14 mouse cellular contexts compared by ENCODE assay signal in the genomic region with DNA sequence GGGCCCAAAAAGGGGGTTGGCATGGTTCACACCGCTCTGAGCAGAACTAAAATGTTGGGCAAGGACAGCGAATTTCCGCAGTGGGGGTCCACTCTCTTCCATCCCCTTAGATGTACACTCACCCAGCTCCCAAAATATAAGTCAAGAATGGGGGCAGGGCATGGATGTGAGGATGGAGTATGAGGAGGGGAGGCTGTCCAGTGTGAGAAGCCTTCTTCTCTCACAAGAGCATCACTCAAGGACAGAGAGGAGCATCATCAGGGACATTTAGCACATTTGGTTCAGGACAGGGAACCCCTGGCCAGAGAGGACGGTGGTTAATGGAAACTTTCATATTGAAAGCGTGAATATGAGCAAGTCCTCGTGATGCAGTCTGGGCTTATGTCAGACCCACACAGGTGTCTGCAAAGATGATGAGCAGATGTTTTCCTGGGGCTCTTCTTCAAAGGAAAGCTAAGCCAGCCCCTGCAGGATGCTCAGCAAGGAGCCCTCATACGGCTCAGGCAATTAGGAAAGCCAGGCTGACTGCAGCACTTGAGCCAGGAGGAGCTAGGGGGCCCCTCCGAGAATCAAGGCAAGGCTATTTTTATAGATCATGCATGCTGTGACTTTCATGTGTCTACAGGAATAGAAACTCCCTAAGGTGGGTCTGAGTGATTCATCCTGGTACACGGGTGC. TPM values are rescaled to one million over a fixed set of nuclear protein-coding genes. Genes with fewer than 3 reads are reported as not detected.
DNase-seq lines count a peak whose midpoint lies in the region; ATAC-seq and TF ChIP-seq lines count a peak whose summit lies in the region.
"Had no signal": no experiment of that assay in that cellular context is flagged by ENCODE, and none has a peak within 500 bp of the region (broad histone marks: within the 10 kb centered on the region; RNA-seq: fewer than 3 reads in every experiment).

No protein-coding gene starts in this region.

- no peak overlapping the region for H3K4me2 ChIP-seq in stomach, postnatal 0 days (replicated peaks; ENCODE audit: low read depth)
- H3K4me2 ChIP-seq: limb, embryonic 13.5 days; stomach, embryonic 15.5 days had no signal

- ATAC-seq in stomach, postnatal 0 days (ENCODE audit: low FRiP score, low TSS enrichment): no peak

- no peak for TF ChIP-seq CTCF in cortical plate, adult 2 months (IDR thresholded peaks at IDR 0.05; ENCODE audit: extremely low read depth, insufficient read depth, low read length)
- TF ChIP-seq CTCF in stomach, postnatal 0 days (IDR thresholded peaks at IDR 0.05; ENCODE audit: low read depth): peak; percentile 3; the same call in 1 of the 2 replicates

- 52% methylated on average over 9 of the region's 9 CpGs for WGBS in stomach, postnatal 0 days

- no peaks in the 10 kb centered on the region for H3K36me3 ChIP-seq in stomach, postnatal 0 days (ENCODE audit: control insufficient read depth, insufficient read depth, low read length)
- H3K36me3 ChIP-seq: limb, embryonic 13.5 days; stomach, embryonic 15.5 days had no signal

- intact Hi-C loops in left cerebral cortex, postnatal 14 days (cut with DNase I): no loop called here
- intact Hi-C loops in left cerebral cortex, postnatal 4 days (cut with DNase I): no loop called here

- H3K4me1 ChIP-seq in cortical plate, adult 2 months (ENCODE audit: control insufficient read depth, insufficient read depth, low read length): peaks cover 14% of the 10 kb centered on the region
- H3K4me1 ChIP-seq in stomach, postnatal 0 days (replicated peaks; ENCODE audit: control insufficient read depth, insufficient read depth): no peaks in the 10 kb centered on the region; the same call in 1 of the 2 replicates

- no peaks in the 10 kb centered on the region for H3K27me3 ChIP-seq in stomach, postnatal 0 days (ENCODE audit: control insufficient read depth, insufficient read depth, low read length)
- H3K27me3 ChIP-seq: limb, embryonic 13.5 days; stomach, embryonic 15.5 days had no signal

- no peak overlapping the region for H3K9ac ChIP-seq in stomach, postnatal 0 days (ENCODE audit: low read length)
- H3K9ac ChIP-seq: limb, embryonic 13.5 days; stomach, embryonic 15.5 days had no signal

- no peak for TF ChIP-seq EP300 in stomach, postnatal 0 days (optimal IDR thresholded peaks at IDR 0.05)

- no peaks in the 10 kb centered on the region for H3K9me3 ChIP-seq in stomach, postnatal 0 days (ENCODE audit: control insufficient read depth, low read length)
- H3K9me3 ChIP-seq: limb, embryonic 13.5 days; stomach, embryonic 15.5 days had no signal

- no peak for TF ChIP-seq POLR2A in cortical plate, adult 2 months (IDR thresholded peaks at IDR 0.05; ENCODE audit: extremely low read depth, insufficient read depth, low read length)

- peak; percentile 29 to 52 for DNase-seq in frontal cortex, adult 2 months (ENCODE audit: extremely low spot score in 1 of 2, low spot score in 1 of 2)
- DNase-seq in frontal cortex, postnatal 14 days (ENCODE audit: low spot score in 2 of 2): no peak
- DNase-seq in left cerebral cortex, postnatal 14 days (ENCODE audit: low spot score in 2 of 2): peak; percentile 35 to 54
- no peak for DNase-seq in left cerebral cortex, postnatal 4 days
- no peak for DNase-seq in stomach, postnatal 0 days (ENCODE audit: low spot score)
- DNase-seq in kidney, adult 11 months: no peak
- no peak for DNase-seq in embryo, embryonic 10.5 days (ENCODE audit: low spot score)
- DNase-seq: gastrocnemius, adult 2 months; kidney, postnatal 10 days had no signal

- no peak overlapping the region for H3K4me3 ChIP-seq in cortical plate, adult 2 months (ENCODE audit: insufficient read depth, low read length)
- H3K4me3 ChIP-seq in stomach, postnatal 0 days (ENCODE audit: low read depth, low read length): no peak overlapping the region
- H3K4me3 ChIP-seq: gastrocnemius, adult 2 months; limb, embryonic 13.5 days; stomach, embryonic 15.5 days had no signal

- H3K27ac ChIP-seq in cortical plate, adult 2 months (ENCODE audit: insufficient read depth, low read length): 0 out of 2 replicates have a peak overlapping the region, but pooled peaks have one; percentile 58
- H3K27ac ChIP-seq in stomach, postnatal 0 days (replicated peaks): peak overlapping the region; percentile 65
- H3K27ac ChIP-seq: gastrocnemius, adult 2 months; limb, embryonic 13.5 days; macrophage had no signal

RNA-seq across cellular contexts. Expression of a gene that starts 2.7 kb away (rescaled TPM):
- 0.08 and 0.10 TPM in 2 replicates for polyA plus RNA-seq in frontal cortex, adult 2 months (2012; rRNA removed)
- under 1 TPM; 0.11 TPM for total RNA-seq in left cerebral cortex, postnatal 14 days (2021)
- under 1 TPM in 1 of 2 experiments, not detected in 1; 0.10 TPM for total RNA-seq in left cerebral cortex, postnatal 4 days (2021)
- 0.08 and 0.13 TPM in 2 replicates for polyA plus RNA-seq in cortical plate, adult 2 months (2012; rRNA removed)
- 0.08 and 0.16 TPM in 2 replicates for polyA plus RNA-seq in stomach, postnatal 0 days (2015; fragmentation: Nextera tagmentation; extraction: Ambion mirVana)
- total RNA-seq: gastrocnemius, adult 2 months had no signal
- polyA plus RNA-seq: C2C12 had no signal

RNA-seq across cellular contexts. Expression of a gene that starts 29.8 kb away (rescaled TPM):
- 9.0 and 11.3 TPM in 2 replicates for polyA plus RNA-seq in frontal cortex, adult 2 months (2012; rRNA removed)
- total RNA-seq in left cerebral cortex, postnatal 14 days (2021): 1 to 10 TPM; 7.8 to 9.6 TPM
- total RNA-seq in left cerebral cortex, postnatal 4 days (2021): 1 to 10 TPM; 6.1 to 7.2 TPM
- 6.6 and 7.8 TPM in 2 replicates for polyA plus RNA-seq in cortical plate, adult 2 months (2012; rRNA removed)
- 0.16 and 0.18 TPM in 2 replicates for polyA plus RNA-seq in stomach, postnatal 0 days (2015; fragmentation: Nextera tagmentation; extraction: Ambion mirVana)
- polyA plus RNA-seq: C2C12, macrophage had no signal

RNA-seq across cellular contexts. Expression of a gene that starts 58.5 kb away (rescaled TPM):
- 1.1 and 1.6 TPM in 2 replicates for polyA plus RNA-seq in frontal cortex, adult 2 months (2012; rRNA removed)
- under 1 TPM; 0.46 to 0.47 TPM for total RNA-seq in left cerebral cortex, postnatal 14 days (2021)
- under 1 TPM; 0.58 to 0.64 TPM for total RNA-seq in left cerebral cortex, postnatal 4 days (2021)
- polyA plus RNA-seq in cortical plate, adult 2 months (2012; rRNA removed): 1.5 and 2.0 TPM in 2 replicates
- not detected in 2 replicates for polyA plus RNA-seq in stomach, postnatal 0 days (2015; fragmentation: Nextera tagmentation; extraction: Ambion mirVana)
- total RNA-seq: gastrocnemius, adult 2 months had no signal
- polyA plus RNA-seq: C2C12; limb, embryonic 13.5 days; macrophage; stomach, embryonic 15.5 days had no signal

Comparison
In these comparisons a context has a peak if more than half of its experiments do, and no peak if none do; other contexts are left out.
1. DNase-seq: peak in frontal cortex, adult 2 months (2 of 2) and left cerebral cortex, postnatal 14 days (2 of 2); none in frontal cortex, postnatal 14 days (0 of 2), left cerebral cortex, postnatal 4 days (single experiment), stomach, postnatal 0 days (single experiment), kidney, adult 11 months (single experiment) and embryo, embryonic 10.5 days (single experiment).